ENCODE assay signal across 9 mouse cellular contexts in the genomic region with DNA sequence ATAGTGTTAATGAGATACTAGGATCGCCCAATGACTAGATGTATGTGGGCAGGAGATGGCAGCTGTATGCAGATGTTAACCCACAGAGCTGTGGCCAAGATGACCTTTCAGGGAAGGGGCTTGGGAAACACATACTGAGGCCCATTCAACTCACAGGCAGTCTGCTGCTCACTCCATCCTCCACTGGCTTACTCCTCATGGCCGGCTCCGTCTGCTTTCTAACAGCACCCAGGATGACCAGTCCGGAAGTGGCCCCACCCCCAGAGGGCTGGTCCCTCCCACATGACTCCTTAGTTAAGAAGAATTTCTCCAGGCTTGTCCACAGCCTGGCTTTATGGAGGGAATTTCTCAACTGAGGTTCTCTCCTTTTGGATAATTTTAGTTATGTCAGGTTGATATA.
DNase-seq lines count a peak whose midpoint lies in the region; ATAC-seq lines count a peak whose summit lies in the region.
"Had no signal": no experiment of that assay in that cellular context is flagged by ENCODE, and none has a peak within 500 bp of the region (broad histone marks: within the 10 kb centered on the region; RNA-seq: fewer than 3 reads in every experiment).

No protein-coding gene starts in this region.

- H3K27ac ChIP-seq in neural tube, embryonic 13.5 days (replicated peaks): 0 out of 2 replicates have a peak overlapping the region, but pooled peaks have one; percentile 14
- H3K27ac ChIP-seq in kidney, embryonic 15.5 days: peak overlapping the region; percentile 85
- H3K27ac ChIP-seq in stomach, embryonic 15.5 days: peak overlapping the region; percentile 92
- no peak overlapping the region for H3K27ac ChIP-seq in hindbrain, embryonic 10.5 days

- DNase-seq in neural tube, embryonic 10.5 days (ENCODE audit: extremely low spot score, low spot score): no peak
- peak; percentile 31 to 43 for DNase-seq in gastrocnemius, postnatal 4 days (ENCODE audit: low spot score in 2 of 2)
- no peak for DNase-seq in hindbrain, embryonic 10.5 days (ENCODE audit: low spot score)
- no peak for DNase-seq in right cerebral cortex, postnatal 14 days
- DNase-seq: midbrain, embryonic 14.5 days had no signal

- no peak for ATAC-seq in neural tube, embryonic 13.5 days (ENCODE audit: low read depth)
- peak; percentile 58; the same call in 1 of the 2 replicates for ATAC-seq in kidney, embryonic 15.5 days (replicated peaks; ENCODE audit: low FRiP score)
- ATAC-seq in stomach, embryonic 15.5 days (ENCODE audit: insufficient read depth, low FRiP score, low read depth): peak; percentile 56

- WGBS in neural tube, embryonic 13.5 days: 81% methylated on average over 4 of the region's 4 CpGs
- WGBS in kidney, embryonic 15.5 days: 70% methylated on average over 4 of the region's 4 CpGs
- WGBS in stomach, embryonic 15.5 days: 65% methylated on average over 4 of the region's 4 CpGs
- 93% methylated on average over 4 of the region's 4 CpGs for WGBS in hindbrain, embryonic 10.5 days

- H3K9ac ChIP-seq in neural tube, embryonic 13.5 days: no peak overlapping the region
- H3K9ac ChIP-seq in kidney, embryonic 15.5 days: no peak overlapping the region
- no peak overlapping the region for H3K9ac ChIP-seq in stomach, embryonic 15.5 days

- H3K27me3 ChIP-seq in neural tube, embryonic 13.5 days: no peaks in the 10 kb centered on the region
- no peaks in the 10 kb centered on the region for H3K27me3 ChIP-seq in kidney, embryonic 15.5 days
- H3K27me3 ChIP-seq in stomach, embryonic 15.5 days (replicated peaks): no peaks in the 10 kb centered on the region
- H3K27me3 ChIP-seq in hindbrain, embryonic 10.5 days (ENCODE audit: insufficient read depth, poor library complexity, severe bottlenecking): no peaks in the 10 kb centered on the region

- H3K4me2 ChIP-seq in neural tube, embryonic 13.5 days: no peak overlapping the region
- H3K4me2 ChIP-seq in kidney, embryonic 15.5 days: 0 out of 2 replicates have a peak overlapping the region, but pooled peaks have one; percentile 44
- H3K4me2 ChIP-seq in stomach, embryonic 15.5 days: no peak overlapping the region

- no peaks in the 10 kb centered on the region for H3K36me3 ChIP-seq in neural tube, embryonic 13.5 days
- no peaks in the 10 kb centered on the region for H3K36me3 ChIP-seq in kidney, embryonic 15.5 days
- no peaks in the 10 kb centered on the region for H3K36me3 ChIP-seq in stomach, embryonic 15.5 days
- no peaks in the 10 kb centered on the region for H3K36me3 ChIP-seq in hindbrain, embryonic 10.5 days
- H3K36me3 ChIP-seq: G1E had no signal

- no peaks in the 10 kb centered on the region for H3K9me3 ChIP-seq in neural tube, embryonic 13.5 days
- H3K9me3 ChIP-seq in kidney, embryonic 15.5 days (replicated peaks): no peaks in the 10 kb centered on the region
- H3K9me3 ChIP-seq in stomach, embryonic 15.5 days: no peaks in the 10 kb centered on the region
- H3K9me3 ChIP-seq in hindbrain, embryonic 10.5 days: no peaks in the 10 kb centered on the region

- peaks cover 12% of the 10 kb centered on the region for H3K4me1 ChIP-seq in neural tube, embryonic 13.5 days (replicated peaks)
- H3K4me1 ChIP-seq in kidney, embryonic 15.5 days: peaks cover 14% of the 10 kb centered on the region
- no peaks in the 10 kb centered on the region for H3K4me1 ChIP-seq in stomach, embryonic 15.5 days
- no peaks in the 10 kb centered on the region for H3K4me1 ChIP-seq in hindbrain, embryonic 10.5 days (replicated peaks)

- no peak overlapping the region for H3K4me3 ChIP-seq in neural tube, embryonic 13.5 days
- H3K4me3 ChIP-seq in kidney, embryonic 15.5 days (replicated peaks): no peak overlapping the region
- H3K4me3 ChIP-seq in stomach, embryonic 15.5 days (replicated peaks): no peak overlapping the region
- no peak overlapping the region for H3K4me3 ChIP-seq in hindbrain, embryonic 10.5 days

Comparison
In these comparisons a context has a peak if more than half of its experiments do, and no peak if none do; other contexts are left out.
1. DNase-seq: peak in gastrocnemius, postnatal 4 days (2 of 2); none in neural tube, embryonic 10.5 days (single experiment), hindbrain, embryonic 10.5 days (single experiment) and right cerebral cortex, postnatal 14 days (single experiment).